Mouse (Mus musculus): ENCODE results near the gene Rac1. TPM values are rescaled to one million over a fixed set of nuclear protein-coding genes. Genes with fewer than 3 reads are reported as not detected.
"Not testable (repeated sequence)": the region's sequence is repeated elsewhere in the genome, so short reads cannot be mapped to it uniquely, and the experiment has no call there.

The Rac1 gene
- polyA plus RNA-seq, 1 experiment from 2014 or later: 409 TPM

- WGBS (ENCODE audit: insufficient replicate concordance): 88% methylated on average over 4 of the region's 4 CpGs
- Histone ChIP-seq H3K36me3 (ENCODE audit: control insufficient read depth, insufficient read depth, low read length) (no peaks in the 10 kb centered on the region), H3K4me3 (ENCODE audit: low read depth, low read length) (no peak overlapping the region), H3K4me2 (no peak overlapping the region), H3K9me3 (replicated peaks; ENCODE audit: control insufficient read depth, low read length) (no peaks in the 10 kb centered on the region), H3K4me1 (ENCODE audit: control insufficient read depth, insufficient read depth, low read length) (peaks cover 24% of the 10 kb centered on the region), H3K27me3 (ENCODE audit: control insufficient read depth, insufficient read depth, low read length) (no peaks in the 10 kb centered on the region), H3K9ac (ENCODE audit: low read depth, low read length) (peak overlapping the region; percentile 12; the same call in 1 of the 2 replicates), H3K27ac (ENCODE audit: low read depth, low read length) (peak overlapping the region; percentile 84)
- no peak for ATAC-seq (replicated peaks; ENCODE audit: insufficient number of reproducible peaks, low FRiP score, low TSS enrichment)
These were observed 33.2 kb upstream of the Rac1 start for GRCm38 (mm10) chr5:143561009-143561408.

- Histone ChIP-seq H3K4me2 (peak overlapping the region; percentile 32), H3K27ac (ENCODE audit: low read depth, low read length) (peak overlapping the region; percentile 74), H3K4me1 (ENCODE audit: control insufficient read depth, insufficient read depth, low read length) (peaks cover 24% of the 10 kb centered on the region)
These were observed 30.9 kb upstream of the Rac1 start for GRCm38 (mm10) chr5:143558731-143559130.

GRCm38 (mm10) chr5:143555233-143555632 lies 27.4 kb upstream of the Rac1 start:
- WGBS (ENCODE audit: insufficient replicate concordance): 79% methylated on average over 6 of the region's 6 CpGs
- Histone ChIP-seq H3K4me1 (ENCODE audit: control insufficient read depth, insufficient read depth, low read length) (peaks cover 14% of the 10 kb centered on the region), H3K4me3 (ENCODE audit: low read depth, low read length) (no peak overlapping the region)

More at GRCm38 (mm10) chr5:143558731-143559130, 30.9 kb upstream of the Rac1 start:
- no peaks in the 10 kb centered on the region for H3K36me3 ChIP-seq (ENCODE audit: control insufficient read depth, insufficient read depth, low read length)
- H3K4me3 ChIP-seq (ENCODE audit: low read depth, low read length): no peak overlapping the region
- no peaks in the 10 kb centered on the region for H3K9me3 ChIP-seq (replicated peaks; ENCODE audit: control insufficient read depth, low read length)
- no peak for ATAC-seq (replicated peaks; ENCODE audit: insufficient number of reproducible peaks, low FRiP score, low TSS enrichment)
- WGBS (ENCODE audit: insufficient replicate concordance): 48% methylated on average over 3 of the region's 3 CpGs
- peak overlapping the region; percentile 43; the same call in 1 of the 2 replicates for H3K9ac ChIP-seq (ENCODE audit: low read depth, low read length)
- H3K27me3 ChIP-seq (ENCODE audit: control insufficient read depth, insufficient read depth, low read length): no peaks in the 10 kb centered on the region

GRCm38 (mm10) chr5:143552911-143553310 lies 25.1 kb upstream of the Rac1 start:
- ATAC-seq (replicated peaks; ENCODE audit: insufficient number of reproducible peaks, low FRiP score, low TSS enrichment): no peak
- WGBS (ENCODE audit: insufficient replicate concordance): 76% methylated on average over 6 of the region's 6 CpGs
- no peaks in the 10 kb centered on the region for H3K27me3 ChIP-seq (ENCODE audit: control insufficient read depth, insufficient read depth, low read length)
- H3K27ac ChIP-seq (ENCODE audit: low read depth, low read length): no peak overlapping the region
- no peaks in the 10 kb centered on the region for H3K36me3 ChIP-seq (ENCODE audit: control insufficient read depth, insufficient read depth, low read length)
- H3K9me3 ChIP-seq (replicated peaks; ENCODE audit: control insufficient read depth, low read length): no peaks in the 10 kb centered on the region
- no peak overlapping the region for H3K4me3 ChIP-seq (ENCODE audit: low read depth, low read length)
- peaks cover 6% of the 10 kb centered on the region for H3K4me1 ChIP-seq (ENCODE audit: control insufficient read depth, insufficient read depth, low read length)
- no peak overlapping the region for H3K4me2 ChIP-seq
- H3K9ac ChIP-seq (ENCODE audit: low read depth, low read length): no peak overlapping the region

More at GRCm38 (mm10) chr5:143555233-143555632, 27.4 kb upstream of the Rac1 start:
- H3K9me3 ChIP-seq (replicated peaks; ENCODE audit: control insufficient read depth, low read length): no peaks in the 10 kb centered on the region
- no peak overlapping the region for H3K4me2 ChIP-seq
- H3K9ac ChIP-seq (ENCODE audit: low read depth, low read length): no peak overlapping the region
- H3K27ac ChIP-seq (ENCODE audit: low read depth, low read length): no peak overlapping the region
- H3K27me3 ChIP-seq (ENCODE audit: control insufficient read depth, insufficient read depth, low read length): no peaks in the 10 kb centered on the region
- ATAC-seq (replicated peaks; ENCODE audit: insufficient number of reproducible peaks, low FRiP score, low TSS enrichment): no peak
- no peaks in the 10 kb centered on the region for H3K36me3 ChIP-seq (ENCODE audit: control insufficient read depth, insufficient read depth, low read length)

GRCm38 (mm10) chr5:143548922-143549321 lies 21.1 kb upstream of the Rac1 start:
- H3K27ac ChIP-seq (ENCODE audit: low read depth, low read length): 0 out of 2 replicates have a peak overlapping the region, but pooled peaks have one; percentile 54
- not testable (repeated sequence) for H3K27me3 ChIP-seq (ENCODE audit: control insufficient read depth, insufficient read depth, low read length); H3K9me3 ChIP-seq (replicated peaks; ENCODE audit: control insufficient read depth, low read length); H3K4me1 ChIP-seq (ENCODE audit: control insufficient read depth, insufficient read depth, low read length); H3K36me3 ChIP-seq (ENCODE audit: control insufficient read depth, insufficient read depth, low read length)
- H3K4me3 ChIP-seq (ENCODE audit: low read depth, low read length): peak overlapping the region; percentile 71
- ATAC-seq (replicated peaks; ENCODE audit: insufficient number of reproducible peaks, low FRiP score, low TSS enrichment): peak; percentile 28; the same call in 1 of the 2 replicates
- under 1% methylated on average over 15 of the region's 28 CpGs for WGBS (ENCODE audit: insufficient replicate concordance)
- H3K9ac ChIP-seq (ENCODE audit: low read depth, low read length): peak overlapping the region; percentile 79
- peak overlapping the region; percentile 95 for H3K4me2 ChIP-seq

- H3K27me3 ChIP-seq (ENCODE audit: control insufficient read depth, insufficient read depth, low read length): no peaks in the 10 kb centered on the region
- peak overlapping the region; percentile 79 for H3K9ac ChIP-seq (ENCODE audit: low read depth, low read length)
- no peaks in the 10 kb centered on the region for H3K36me3 ChIP-seq (ENCODE audit: control insufficient read depth, insufficient read depth, low read length)
- H3K4me2 ChIP-seq: peak overlapping the region; percentile 95
- ATAC-seq (replicated peaks; ENCODE audit: insufficient number of reproducible peaks, low FRiP score, low TSS enrichment): peak; percentile 93
- H3K9me3 ChIP-seq (replicated peaks; ENCODE audit: control insufficient read depth, low read length): no peaks in the 10 kb centered on the region
- WGBS (ENCODE audit: insufficient replicate concordance): under 1% methylated on average over 37 of the region's 37 CpGs
- peak overlapping the region; percentile 68 for H3K27ac ChIP-seq (ENCODE audit: low read depth, low read length)
- peaks cover 3% of the 10 kb centered on the region; the same call in 1 of the 2 replicates for H3K4me1 ChIP-seq (ENCODE audit: control insufficient read depth, insufficient read depth, low read length)
- H3K4me3 ChIP-seq (ENCODE audit: low read depth, low read length): peak overlapping the region; percentile 71
These were observed 20.6 kb upstream of the Rac1 start for GRCm38 (mm10) chr5:143548401-143548846.

GRCm38 (mm10) chr5:143547866-143548265 lies 20.0 kb upstream of the Rac1 start:
- Histone ChIP-seq H3K36me3 (ENCODE audit: control insufficient read depth, insufficient read depth, low read length) (no peaks in the 10 kb centered on the region), H3K27me3 (ENCODE audit: control insufficient read depth, insufficient read depth, low read length) (no peaks in the 10 kb centered on the region), H3K4me3 (ENCODE audit: low read depth, low read length) (no peak overlapping the region), H3K9me3 (replicated peaks; ENCODE audit: control insufficient read depth, low read length) (no peaks in the 10 kb centered on the region), H3K9ac (ENCODE audit: low read depth, low read length) (peak overlapping the region; percentile 79; the same call in 1 of the 2 replicates), H3K4me1 (ENCODE audit: control insufficient read depth, insufficient read depth, low read length) (peaks cover 3% of the 10 kb centered on the region; the same call in 1 of the 2 replicates), H3K4me2 (peak overlapping the region; percentile 95), H3K27ac (ENCODE audit: low read depth, low read length) (peak overlapping the region; percentile 68; the same call in 1 of the 2 replicates)
- WGBS (ENCODE audit: insufficient replicate concordance): 51% methylated on average over 10 of the region's 10 CpGs
- no peak for ATAC-seq (replicated peaks; ENCODE audit: insufficient number of reproducible peaks, low FRiP score, low TSS enrichment)

GRCm38 (mm10) chr5:143547384-143547783 lies 19.5 kb upstream of the Rac1 start:
- Histone ChIP-seq H3K4me2 (peak overlapping the region; percentile 31), H3K36me3 (ENCODE audit: control insufficient read depth, insufficient read depth, low read length) (no peaks in the 10 kb centered on the region), H3K27me3 (ENCODE audit: control insufficient read depth, insufficient read depth, low read length) (no peaks in the 10 kb centered on the region), H3K9ac (ENCODE audit: low read depth, low read length) (no peak overlapping the region), H3K27ac (ENCODE audit: low read depth, low read length) (no peak overlapping the region), H3K4me3 (ENCODE audit: low read depth, low read length) (no peak overlapping the region), H3K4me1 (ENCODE audit: control insufficient read depth, insufficient read depth, low read length) (peaks cover 3% of the 10 kb centered on the region; the same call in 1 of the 2 replicates), H3K9me3 (replicated peaks; ENCODE audit: control insufficient read depth, low read length) (no peaks in the 10 kb centered on the region)
- ATAC-seq (replicated peaks; ENCODE audit: insufficient number of reproducible peaks, low FRiP score, low TSS enrichment): no peak
- 9% methylated on average over 11 of the region's 11 CpGs for WGBS (ENCODE audit: insufficient replicate concordance)

GRCm38 (mm10) chr5:143539111-143539510 lies 11.3 kb upstream of the Rac1 start:
- H3K27ac ChIP-seq (ENCODE audit: low read depth, low read length): no peak overlapping the region
- no peak overlapping the region for H3K9ac ChIP-seq (ENCODE audit: low read depth, low read length)
- no peaks in the 10 kb centered on the region for H3K9me3 ChIP-seq (replicated peaks; ENCODE audit: control insufficient read depth, low read length)
- H3K36me3 ChIP-seq (ENCODE audit: control insufficient read depth, insufficient read depth, low read length): no peaks in the 10 kb centered on the region
- ATAC-seq (replicated peaks; ENCODE audit: insufficient number of reproducible peaks, low FRiP score, low TSS enrichment): no peak
- no peaks in the 10 kb centered on the region for H3K27me3 ChIP-seq (ENCODE audit: control insufficient read depth, insufficient read depth, low read length)
- no peak overlapping the region for H3K4me3 ChIP-seq (ENCODE audit: low read depth, low read length)
- no peak overlapping the region for H3K4me2 ChIP-seq
- 64% methylated on average over 8 of the region's 8 CpGs for WGBS (ENCODE audit: insufficient replicate concordance)
- no peaks in the 10 kb centered on the region for H3K4me1 ChIP-seq (ENCODE audit: control insufficient read depth, insufficient read depth, low read length)

Data from heart, embryonic 11.5 days (tissue).